Mouse (Mus musculus) cerebellum, postnatal 14 days (tissue): ENCODE results near the gene Srsf4.
A peak's percentile ranks its signal among the peaks of the same experiment; 100 is the strongest.

Experiments used
- DNase-seq, 2 experiments: peaks; one replicate each; pipeline ENCODE4 v3.0.0; 2021; ENCODE audit warnings: mixed read lengths in 2 of 2

Gene Srsf4

GRCm38 (mm10) chr4:131874169-131874536, 736 bp downstream of the Srsf4 start:
- no peak for DNase-seq

GRCm38 (mm10) chr4:131874567-131874966, 1.1 kb downstream of the Srsf4 start:
- DNase-seq = no peak

- DNase-seq = no peak
Measured at GRCm38 (mm10) chr4:131875242-131875641, 1.8 kb downstream of the Srsf4 start.

GRCm38 (mm10) chr4:131876836-131877235, 3.4 kb downstream of the Srsf4 start:
- no peak for DNase-seq

- no peak for DNase-seq
Measured at GRCm38 (mm10) chr4:131879692-131880091, 6.3 kb downstream of the Srsf4 start.

GRCm38 (mm10) chr4:131881306-131881705, 7.9 kb downstream of the Srsf4 start:
- no peak for DNase-seq

- DNase-seq = no peak
Measured at GRCm38 (mm10) chr4:131883571-131883970, 10.2 kb downstream of the Srsf4 start.

- DNase-seq = no peak
Measured at GRCm38 (mm10) chr4:131885376-131885775, 12.0 kb downstream of the Srsf4 start.

- no peak for DNase-seq
Measured at GRCm38 (mm10) chr4:131888564-131888963, 15.1 kb downstream of the Srsf4 start.

- DNase-seq = no peak
Measured at GRCm38 (mm10) chr4:131890692-131891091, 17.3 kb downstream of the Srsf4 start.

GRCm38 (mm10) chr4:131897109-131897508, 23.7 kb downstream of the Srsf4 start:
- DNase-seq = no peak

GRCm38 (mm10) chr4:131897787-131898186, 24.4 kb downstream of the Srsf4 start:
- DNase-seq = no peak

GRCm38 (mm10) chr4:131898503-131899179, 25.2 kb downstream of the Srsf4 start:
- DNase-seq = no peak

GRCm38 (mm10) chr4:131899180-131899554, 25.8 kb downstream of the Srsf4 start:
- DNase-seq = peak; percentile 59 to 71

- no peak for DNase-seq
Measured at GRCm38 (mm10) chr4:131901090-131901489, 27.7 kb downstream of the Srsf4 start.

GRCm38 (mm10) chr4:131904478-131904877, 31.1 kb downstream of the Srsf4 start:
- DNase-seq = peak; percentile 66 to 71

GRCm38 (mm10) chr4:131906423-131906822, 33.0 kb downstream of the Srsf4 start:
- no peak for DNase-seq

- DNase-seq = no peak
Measured at GRCm38 (mm10) chr4:131907912-131908311, 34.5 kb downstream of the Srsf4 start.

- no peak for DNase-seq
Measured at GRCm38 (mm10) chr4:131910237-131910994, 37.0 kb downstream of the Srsf4 start.

GRCm38 (mm10) chr4:131911521-131911920, 38.1 kb downstream of the Srsf4 start:
- no peak for DNase-seq

GRCm38 (mm10) chr4:131913526-131913925, 40.1 kb downstream of the Srsf4 start:
- DNase-seq = no peak

GRCm38 (mm10) chr4:131914046-131914643, 40.7 kb downstream of the Srsf4 start:
- no peak for DNase-seq

GRCm38 (mm10) chr4:131914891-131915469, 41.6 kb downstream of the Srsf4 start:
- DNase-seq = no peak
